Mouse (Mus musculus) midbrain, postnatal 0 days (tissue): ENCODE data around the gene Mier3. TPM values are rescaled to one million over a fixed set of nuclear protein-coding genes. Genes with fewer than 3 reads are reported as not detected.

Source experiments
- ATAC-seq: fragments of 200-750 bp; cut with Nextera tagmentation; 2 replicates; pipeline ENCODE4 v1.8.0; 2017; ENCODE audit warnings: moderate number of reproducible peaks, mild to moderate bottlenecking, moderate TSS enrichment, moderate library complexity; ENCODE audit not compliant: low FRiP score
- DNase-seq: peaks from one replicate; pipeline ENCODE4 v3.0.0-alpha.2; 2015; ENCODE audit warnings: low spot score
- H3K27ac ChIP-seq: fragments of 300-500 bp; sonication (generic); 2 replicates; pipeline ENCODE4 v1.5.1; 2014; ENCODE audit warnings: low read depth, mild to moderate bottlenecking, low read length, mixed read lengths
- H3K27me3 ChIP-seq: fragments of 300-500 bp; sonication (generic); 2 replicates; pipeline ENCODE4 v1.6.1; 2014; ENCODE audit warnings: low read length, control low read depth, mixed read lengths; ENCODE audit not compliant: insufficient read depth
- H3K36me3 ChIP-seq: fragments of 300-500 bp; sonication (generic); 2 replicates; pipeline ENCODE4 v1.6.1; 2014; ENCODE audit warnings: low read length, control low read depth, mixed read lengths; ENCODE audit not compliant: insufficient read depth
- H3K4me1 ChIP-seq: fragments of 300-500 bp; sonication (generic); 2 replicates; pipeline ENCODE4 v1.6.1; 2014; ENCODE audit warnings: mild to moderate bottlenecking, control low read depth, antibody characterized with exemption, low read length, mixed read lengths; ENCODE audit not compliant: insufficient read depth
- H3K4me2 ChIP-seq: fragments of 300-500 bp; sonication (generic); 2 replicates; pipeline ENCODE4 v1.6.1; 2014; ENCODE audit warnings: low read depth, mild to moderate bottlenecking, low read length, mixed read lengths; ENCODE audit not compliant: poor library complexity, severe bottlenecking
- H3K4me3 ChIP-seq: fragments of 300-500 bp; sonication (generic); 2 replicates; pipeline ENCODE4 v1.5.1; 2014; ENCODE audit warnings: low read depth, mild to moderate bottlenecking, low read length, moderate library complexity
- H3K9ac ChIP-seq: fragments of 300-500 bp; sonication (generic); replicated peaks from 2 replicates; pipeline ENCODE4 v1.6.1; 2014; ENCODE audit warnings: mild to moderate bottlenecking, low read length, moderate library complexity, mixed read lengths; ENCODE audit not compliant: poor library complexity, severe bottlenecking
- H3K9me3 ChIP-seq: fragments of 300-500 bp; sonication (generic); 2 replicates; pipeline ENCODE4 v1.6.1; 2016; ENCODE audit warnings: low read length, control low read depth
- CTCF ChIP-seq: IDR thresholded peaks from 2 replicates; pipeline ENCODE4 v1.5.1; 2016; ENCODE audit warnings: antibody characterized with exemption, mild to moderate bottlenecking
- WGBS: fragments of 180-500 bp; shearing (Covaris S2); extraction: QIAGEN DNeasy Blood & Tissue Kit; methylation state at CpG from one replicate; pipeline ENCODE4 v1.1.7; 2014; 5-methylcytosine and 5-hydroxymethylcytosine counted together
- polyA plus RNA-seq: library from polyadenylated mRNA; unstranded; fragments of >200 nt; fragmentation: Nextera tagmentation; extraction: Ambion mirVana; gene quantifications from 2 replicates; pipeline ENCODE4 v1.2.1, GENCODE M21; 2015
- total RNA-seq: library from RNA; depleted of rRNA; stranded (reverse); fragments of >200 nt; gene quantifications from 2 replicates; pipeline ENCODE4 v1.2.3, GENCODE M21; 2014; rRNA removed

Gene Mier3
- total and polyA plus RNA-seq, 2 experiments from 2014 or later: 14.6 to 29.2 TPM

DNA sequence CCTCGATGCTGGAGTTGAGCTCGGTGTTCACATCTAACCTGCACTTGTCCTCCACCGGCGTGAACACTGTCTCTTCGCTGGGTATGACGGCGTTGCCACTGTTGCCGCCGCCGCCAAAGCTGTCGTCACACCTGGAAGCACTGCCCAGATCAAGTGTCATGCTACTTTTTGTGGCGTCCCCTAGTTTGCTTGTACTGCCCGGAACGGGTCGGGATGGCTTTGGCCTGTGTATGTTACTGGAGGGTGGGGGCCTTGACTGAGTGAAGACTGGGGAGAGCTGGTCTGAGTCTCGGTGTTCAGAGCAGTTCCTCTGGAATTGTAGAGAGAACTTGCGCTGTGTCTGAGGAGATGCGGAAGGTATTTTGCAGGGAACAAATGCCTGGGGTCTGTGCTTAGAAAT, 74.6 kb downstream of the Mier3 start:
- Histone ChIP-seq H3K9ac (no peak overlapping the region), H3K27ac (no peak overlapping the region), H3K4me3 (no peak overlapping the region), H3K27me3 (no peaks in the 10 kb centered on the region), H3K4me1 (no peaks in the 10 kb centered on the region), H3K9me3 (no peaks in the 10 kb centered on the region), H3K4me2 (no peak overlapping the region), H3K36me3 (peaks cover 72% of the 10 kb centered on the region)
- 97% methylated on average over 18 of the region's 18 CpGs for WGBS
- DNase-seq (no peak), ATAC-seq (no peak)
- no peak for TF ChIP-seq CTCF

DNA sequence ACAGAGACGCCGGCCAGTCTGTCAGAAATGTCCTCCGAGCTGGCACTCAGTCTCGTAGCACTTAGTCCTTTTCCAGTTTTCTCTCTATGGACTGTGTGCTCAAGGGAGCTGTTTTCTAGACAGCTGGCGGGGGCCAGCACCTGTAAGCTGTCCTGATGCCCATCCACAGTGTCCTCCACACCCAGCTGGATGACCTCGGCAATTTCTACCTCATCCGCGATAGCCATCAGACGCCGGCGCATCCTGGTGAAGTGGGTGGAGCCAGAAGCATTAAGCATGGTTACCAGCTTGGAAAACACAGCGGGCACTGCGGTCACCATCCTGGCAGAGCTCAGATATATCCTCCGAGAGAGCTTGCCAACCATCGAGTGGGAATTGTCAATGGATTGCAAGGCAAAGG, 75.2 kb downstream of the Mier3 start:
- Histone ChIP-seq H3K36me3 (peaks cover 72% of the 10 kb centered on the region), H3K27ac (no peak overlapping the region), H3K4me1 (no peaks in the 10 kb centered on the region), H3K4me2 (no peak overlapping the region), H3K9me3 (no peaks in the 10 kb centered on the region), H3K27me3 (no peaks in the 10 kb centered on the region), H3K4me3 (no peak overlapping the region), H3K9ac (no peak overlapping the region)
- 95% methylated on average over 15 of the region's 15 CpGs for WGBS
- TF ChIP-seq CTCF: no peak
- DNase-seq: no peak
- no peak for ATAC-seq

DNA sequence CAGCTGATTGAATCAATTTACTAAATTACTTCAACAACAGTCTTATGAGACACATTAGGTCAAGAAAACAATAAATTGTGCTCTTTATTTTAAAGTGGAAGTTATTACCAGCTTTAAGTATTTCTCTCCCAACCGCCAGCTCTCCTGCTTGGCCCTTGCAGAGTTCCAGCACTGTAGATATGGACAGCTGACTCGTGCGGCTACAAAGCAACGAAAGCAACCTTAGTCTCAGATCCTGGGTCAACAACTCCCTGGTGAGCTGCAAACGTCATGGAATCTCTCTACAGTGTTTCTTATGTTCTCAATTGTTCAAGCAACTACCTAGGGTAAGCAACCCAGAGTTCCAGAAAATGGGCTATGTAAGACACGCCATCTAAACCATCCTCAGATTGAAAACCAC, 76.2 kb downstream of the Mier3 start:
- no peak overlapping the region for H3K27ac ChIP-seq
- DNase-seq (no peak), ATAC-seq (no peak)
- no peak overlapping the region for H3K4me3 ChIP-seq
- no peaks in the 10 kb centered on the region for H3K9me3 ChIP-seq
- H3K27me3 ChIP-seq: no peaks in the 10 kb centered on the region
- no peak overlapping the region for H3K4me2 ChIP-seq
- TF ChIP-seq CTCF: no peak
- 96% methylated on average over 6 of the region's 6 CpGs for WGBS
- no peak overlapping the region for H3K9ac ChIP-seq
- no peaks in the 10 kb centered on the region for H3K4me1 ChIP-seq
- H3K36me3 ChIP-seq: peaks cover 72% of the 10 kb centered on the region

DNA sequence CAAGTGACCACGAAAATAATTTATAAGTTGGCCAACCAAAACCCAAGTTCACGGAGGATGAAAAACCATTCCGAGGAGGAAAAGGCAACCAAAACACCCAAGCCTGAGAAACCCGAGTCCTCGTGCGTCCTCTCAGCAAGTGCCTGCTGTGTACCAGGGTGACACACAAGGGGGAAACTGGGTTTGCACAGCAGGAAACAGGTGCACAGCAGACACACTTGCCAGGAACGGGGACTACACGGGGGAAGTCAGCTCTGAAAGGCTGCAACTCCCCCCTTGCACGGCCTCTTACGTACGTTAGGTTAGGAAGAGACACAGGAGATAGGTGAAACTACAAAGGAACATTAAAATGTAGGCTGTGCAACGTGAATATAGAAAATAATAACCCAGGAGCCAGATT, 81.7 kb downstream of the Mier3 start:
- WGBS: 95% methylated on average over 12 of the region's 12 CpGs
- H3K9ac ChIP-seq: no peak overlapping the region
- no peak overlapping the region for H3K4me2 ChIP-seq

More for the DNA sequence above, 81.7 kb downstream of the Mier3 start:
- Histone ChIP-seq H3K36me3 (peaks cover 67% of the 10 kb centered on the region), H3K27ac (no peak overlapping the region), H3K4me3 (no peak overlapping the region), H3K9me3 (no peaks in the 10 kb centered on the region), H3K4me1 (no peaks in the 10 kb centered on the region), H3K27me3 (no peaks in the 10 kb centered on the region)
- TF ChIP-seq CTCF: no peak
- ATAC-seq (no peak), DNase-seq (no peak)

Other genes starting within 250 kb of the Mier3 start
- gene Gpbp1, start 190.9 kb upstream of the Mier3 start, total RNA-seq: 49.3 and 72.4 TPM in 2 replicates
- 76.8 and 85.3 TPM in 2 replicates for gene Gpbp1, start 190.9 kb upstream of the Mier3 start, polyA plus RNA-seq
- not detected in 2 replicates for gene Gm49496, start 131.0 kb upstream of the Mier3 start, total RNA-seq
- not detected in 2 replicates for gene Gm49496, start 131.0 kb upstream of the Mier3 start, polyA plus RNA-seq
- gene Gm10198, start 88.2 kb upstream of the Mier3 start, total RNA-seq: not detected in 2 replicates
- not detected in 2 replicates for gene Gm10198, start 88.2 kb upstream of the Mier3 start, polyA plus RNA-seq
- gene Map3k1, start 128.0 kb downstream of the Mier3 start, total RNA-seq: 16.3 and 19.2 TPM in 2 replicates
- 6.1 and 6.2 TPM in 2 replicates for gene Map3k1, start 128.0 kb downstream of the Mier3 start, polyA plus RNA-seq